Mouse (Mus musculus): ENCODE data around the gene Tlcd2.

GRCm38 (mm10) chr11:75511213-75511612, 49.7 kb downstream of the Tlcd2 start:
- TF ChIP-seq CTCF (IDR thresholded peaks at IDR 0.05; ENCODE audit: extremely low read depth, insufficient read length, insufficient replicate concordance, low read depth, low read length) (no peak), POLR2A (IDR thresholded peaks at IDR 0.05; ENCODE audit: low read depth, low read length) (no peak)

Measured in small intestine, adult 2 months (tissue).